Mouse (Mus musculus) ES-Bruce4 (cell line): ENCODE data around the gene Spdye4c.

Source experiments
- CTCF ChIP-seq: IDR thresholded peaks from one replicate; pipeline ENCODE4 v1.8.1; 2011; ENCODE audit warnings: low read depth, low read length
- EP300 ChIP-seq: IDR thresholded peaks from 2 replicates; pipeline ENCODE4 v1.6.1; 2011; ENCODE audit warnings: low read depth, low read length; ENCODE audit not compliant: insufficient read depth

GRCm38 (mm10) chr2:128568490-128568889 is 22.5 kb upstream of the Spdye4c start:
- TF ChIP-seq CTCF (no peak), EP300 (no peak)
